Mouse (Mus musculus): Measurements from ENCODE around the gene Tstd1.

- TF ChIP-seq CTCF (IDR thresholded peaks at IDR 0.05) = no peak
- TF ChIP-seq EP300 (IDR thresholded peaks at IDR 0.05) = no peak
These were observed 41.1 kb downstream of the Tstd1 start for GRCm38 (mm10) chr1:171459791-171460190.

Data from lung, postnatal 0 days (tissue).